Comparison of ENCODE assay signal across 18 mouse cellular contexts in genomic region chr6:17098559-17098958, GRCm38 (mm10). TPM values are rescaled to one million over a fixed set of nuclear protein-coding genes. Genes with fewer than 3 reads are reported as not detected.
DNase-seq lines count a peak whose midpoint lies in the region; ATAC-seq lines count a peak whose summit lies in the region.
"Had no signal": no experiment of that assay in that cellular context is flagged by ENCODE, and none has a peak within 500 bp of the region (broad histone marks: within the 10 kb centered on the region; RNA-seq: fewer than 3 reads in every experiment).

No protein-coding gene starts in this region.

- ATAC-seq in hindbrain, embryonic 13.5 days (ENCODE audit: low FRiP score), result 0 out of 2 replicates have a peak, but pooled peaks have one; percentile 36
- no peak for ATAC-seq in hindbrain, embryonic 12.5 days (ENCODE audit: low FRiP score)
- peak; percentile 34; the same call in 1 of the 2 replicates for ATAC-seq in neural tube, embryonic 13.5 days (ENCODE audit: low read depth)
- ATAC-seq in hindbrain, embryonic 16.5 days, result 0 out of 2 replicates have a peak, but pooled peaks have one; percentile 35
- ATAC-seq: lung, postnatal 0 days had no signal

- WGBS in hindbrain, embryonic 13.5 days, result 93% methylated on average over 9 of the region's 9 CpGs
- WGBS in hindbrain, embryonic 12.5 days, result 89% methylated on average over 9 of the region's 9 CpGs
- 90% methylated on average over 9 of the region's 9 CpGs for WGBS in neural tube, embryonic 13.5 days
- 84% methylated on average over 9 of the region's 9 CpGs for WGBS in hindbrain, embryonic 16.5 days

- H3K27me3 ChIP-seq in hindbrain, embryonic 13.5 days, result no peaks in the 10 kb centered on the region
- H3K27me3 ChIP-seq in hindbrain, embryonic 12.5 days, result no peaks in the 10 kb centered on the region
- no peaks in the 10 kb centered on the region for H3K27me3 ChIP-seq in neural tube, embryonic 13.5 days
- no peaks in the 10 kb centered on the region for H3K27me3 ChIP-seq in hindbrain, embryonic 16.5 days (replicated peaks; ENCODE audit: control insufficient read depth, insufficient read depth, low read length)
- H3K27me3 ChIP-seq: liver, embryonic 15.5 days had no signal

- no peaks in the 10 kb centered on the region for H3K9me3 ChIP-seq in hindbrain, embryonic 13.5 days
- H3K9me3 ChIP-seq in hindbrain, embryonic 12.5 days (replicated peaks), result no peaks in the 10 kb centered on the region
- H3K9me3 ChIP-seq in neural tube, embryonic 13.5 days, result no peaks in the 10 kb centered on the region
- H3K9me3 ChIP-seq in hindbrain, embryonic 16.5 days (ENCODE audit: control insufficient read depth, low read length), result no peaks in the 10 kb centered on the region
- H3K9me3 ChIP-seq: heart, embryonic 13.5 days; liver, embryonic 15.5 days had no signal

- H3K9ac ChIP-seq in hindbrain, embryonic 13.5 days, result no peak overlapping the region
- H3K9ac ChIP-seq in hindbrain, embryonic 12.5 days, result no peak overlapping the region
- no peak overlapping the region for H3K9ac ChIP-seq in neural tube, embryonic 13.5 days
- H3K9ac ChIP-seq in hindbrain, embryonic 16.5 days (ENCODE audit: low read depth, low read length), result no peak overlapping the region
- H3K9ac ChIP-seq: heart, embryonic 13.5 days; liver, embryonic 15.5 days had no signal

- no peak overlapping the region for H3K27ac ChIP-seq in hindbrain, embryonic 13.5 days
- H3K27ac ChIP-seq in hindbrain, embryonic 12.5 days, result no peak overlapping the region
- H3K27ac ChIP-seq in neural tube, embryonic 13.5 days (replicated peaks), result 0 out of 2 replicates have a peak overlapping the region, but pooled peaks have one; percentile 18
- H3K27ac ChIP-seq in hindbrain, embryonic 16.5 days (ENCODE audit: low read depth, low read length), result no peak overlapping the region
- H3K27ac ChIP-seq: heart, embryonic 13.5 days; liver, embryonic 15.5 days had no signal

- no peak for DNase-seq in neural tube, embryonic 10.5 days (ENCODE audit: extremely low spot score, low spot score)
- DNase-seq in adrenal gland, postnatal 14 days, result no peak
- no peak for DNase-seq in kidney, adult 9 months
- DNase-seq: adrenal gland, adult 2 months; cerebellum, adult 11-12 months; cerebellum, postnatal 36 days; heart, postnatal 36 days; kidney, adult 11 months; kidney, postnatal 25 days; spleen, adult 18-20 months had no signal

- H3K4me3 ChIP-seq in hindbrain, embryonic 13.5 days, result no peak overlapping the region
- no peak overlapping the region for H3K4me3 ChIP-seq in hindbrain, embryonic 12.5 days
- H3K4me3 ChIP-seq in neural tube, embryonic 13.5 days, result no peak overlapping the region
- no peak overlapping the region for H3K4me3 ChIP-seq in hindbrain, embryonic 16.5 days (ENCODE audit: low read length)
- H3K4me3 ChIP-seq: heart, embryonic 13.5 days; liver, embryonic 15.5 days had no signal

- peaks cover 41% of the 10 kb centered on the region for H3K36me3 ChIP-seq in hindbrain, embryonic 13.5 days
- peaks cover 20% of the 10 kb centered on the region; the same call in 1 of the 2 replicates for H3K36me3 ChIP-seq in hindbrain, embryonic 12.5 days
- H3K36me3 ChIP-seq in neural tube, embryonic 13.5 days, result peaks cover 46% of the 10 kb centered on the region
- H3K36me3 ChIP-seq in hindbrain, embryonic 16.5 days (ENCODE audit: control insufficient read depth, insufficient read depth, low read length), result peaks cover 11% of the 10 kb centered on the region
- H3K36me3 ChIP-seq: heart, embryonic 13.5 days; liver, embryonic 15.5 days had no signal

- H3K4me2 ChIP-seq in hindbrain, embryonic 13.5 days, result no peak overlapping the region
- no peak overlapping the region for H3K4me2 ChIP-seq in hindbrain, embryonic 12.5 days (replicated peaks)
- H3K4me2 ChIP-seq in neural tube, embryonic 13.5 days, result no peak overlapping the region
- H3K4me2 ChIP-seq in hindbrain, embryonic 16.5 days (ENCODE audit: low read length), result no peak overlapping the region
- H3K4me2 ChIP-seq: heart, embryonic 13.5 days; liver, embryonic 15.5 days had no signal

- H3K4me1 ChIP-seq in hindbrain, embryonic 13.5 days (replicated peaks), result no peaks in the 10 kb centered on the region
- H3K4me1 ChIP-seq in hindbrain, embryonic 12.5 days, result no peaks in the 10 kb centered on the region
- H3K4me1 ChIP-seq in neural tube, embryonic 13.5 days (replicated peaks), result peaks cover 12% of the 10 kb centered on the region
- H3K4me1 ChIP-seq in hindbrain, embryonic 16.5 days (ENCODE audit: control insufficient read depth, insufficient read depth, low read depth, low read length), result no peaks in the 10 kb centered on the region
- H3K4me1 ChIP-seq: liver, embryonic 15.5 days had no signal

RNA-seq across cellular contexts. Expression of gene Tes, which starts 33.6 kb away (rescaled TPM):
- polyA plus RNA-seq in hindbrain, embryonic 13.5 days (2015; fragmentation: Nextera tagmentation; extraction: Ambion mirVana), result 55.7 and 56.8 TPM in 2 replicates
- 58.5 and 64.2 TPM in 2 replicates for polyA plus RNA-seq in hindbrain, embryonic 12.5 days (2016; fragmentation: Nextera tagmentation; extraction: Ambion mirVana)
- polyA plus RNA-seq in neural tube, embryonic 13.5 days (2015; fragmentation: Nextera tagmentation; extraction: Ambion mirVana), result 72.7 and 73.9 TPM in 2 replicates
- 55.5 and 58.8 TPM in 2 replicates for polyA plus RNA-seq in hindbrain, embryonic 16.5 days (2015; fragmentation: Nextera tagmentation; extraction: Ambion mirVana)
- total RNA-seq in adrenal gland, postnatal 14 days (2021), result 12.3 and 15.8 TPM in 2 replicates
- total RNA-seq: MEL had no signal
